Comparison of ENCODE assay signal across 26 mouse cellular contexts in the genomic region with DNA sequence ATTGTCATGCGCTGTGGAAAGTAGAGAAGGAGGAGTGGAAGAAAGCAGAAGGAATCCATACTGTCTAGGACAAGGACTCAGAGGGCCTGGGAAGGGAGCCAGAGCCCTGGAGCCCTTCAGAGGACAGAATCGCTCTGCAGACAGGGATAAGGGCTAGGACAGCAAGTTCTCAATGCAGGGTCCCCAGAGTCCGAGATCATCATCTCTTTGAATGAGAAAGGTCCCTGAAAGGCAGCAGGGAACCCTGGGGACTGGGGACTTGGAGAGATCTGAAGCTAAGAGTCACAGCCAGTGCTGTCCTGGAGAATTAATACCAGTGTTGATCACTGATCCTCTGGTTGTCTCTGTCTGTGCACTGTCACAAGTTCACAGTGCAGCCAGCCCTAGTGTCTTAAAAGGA. TPM values are rescaled to one million over a fixed set of nuclear protein-coding genes. Genes with fewer than 3 reads are reported as not detected.
"Had no signal": no experiment of that assay in that cellular context is flagged by ENCODE, and none has a peak within 500 bp of the region (broad histone marks: within the 10 kb centered on the region; RNA-seq: fewer than 3 reads in every experiment).

No protein-coding gene starts in this region.

RNA-seq across cellular contexts. Expression of gene Gstm3, which starts 2.0 kb away (rescaled TPM):
- total RNA-seq: left cerebral cortex, adult 8-10 months; left cerebral cortex, postnatal 10 days; left cerebral cortex, postnatal 14 days; left cerebral cortex, postnatal 25 days; left cerebral cortex, postnatal 36 days; left cerebral cortex, postnatal 4 days; megakaryocyte progenitor cell, adult 5-6 weeks; megakaryocyte, adult 5-6 weeks; megakaryocyte-erythroid progenitor cell, adult 5-6 weeks; midbrain, postnatal 0 days; monocyte, adult 5-6 weeks had no signal
- polyA plus RNA-seq: limb, embryonic 10.5 days; limb, embryonic 11.5 days; limb, embryonic 12.5 days; limb, embryonic 13.5 days; limb, embryonic 14.5 days; limb, embryonic 15.5 days; macrophage; midbrain, embryonic 10.5 days; midbrain, embryonic 11.5 days; midbrain, embryonic 12.5 days; midbrain, embryonic 13.5 days; midbrain, embryonic 14.5 days; midbrain, embryonic 16.5 days; midbrain, postnatal 0 days; myocyte; neural tube, embryonic 11.5 days had no signal

RNA-seq across cellular contexts. Expression of gene Gstm2, which starts 15.2 kb away (rescaled TPM):
- total RNA-seq: monocyte, adult 5-6 weeks had no signal

RNA-seq across cellular contexts. Expression of gene Gstm6, which starts 27.6 kb away (rescaled TPM):
- total RNA-seq: megakaryocyte, adult 5-6 weeks; megakaryocyte-erythroid progenitor cell, adult 5-6 weeks; monocyte, adult 5-6 weeks had no signal
- polyA plus RNA-seq: macrophage, myocyte had no signal

RNA-seq across cellular contexts. Expression of gene Gstm7, which starts 39.5 kb away (rescaled TPM):
- total RNA-seq: monocyte, adult 5-6 weeks had no signal
